Mouse (Mus musculus): ENCODE measurements around the gene Gm32742.
A peak's percentile ranks its signal among the peaks of the same experiment; 100 is the strongest.

Gene Gm32742

DNA sequence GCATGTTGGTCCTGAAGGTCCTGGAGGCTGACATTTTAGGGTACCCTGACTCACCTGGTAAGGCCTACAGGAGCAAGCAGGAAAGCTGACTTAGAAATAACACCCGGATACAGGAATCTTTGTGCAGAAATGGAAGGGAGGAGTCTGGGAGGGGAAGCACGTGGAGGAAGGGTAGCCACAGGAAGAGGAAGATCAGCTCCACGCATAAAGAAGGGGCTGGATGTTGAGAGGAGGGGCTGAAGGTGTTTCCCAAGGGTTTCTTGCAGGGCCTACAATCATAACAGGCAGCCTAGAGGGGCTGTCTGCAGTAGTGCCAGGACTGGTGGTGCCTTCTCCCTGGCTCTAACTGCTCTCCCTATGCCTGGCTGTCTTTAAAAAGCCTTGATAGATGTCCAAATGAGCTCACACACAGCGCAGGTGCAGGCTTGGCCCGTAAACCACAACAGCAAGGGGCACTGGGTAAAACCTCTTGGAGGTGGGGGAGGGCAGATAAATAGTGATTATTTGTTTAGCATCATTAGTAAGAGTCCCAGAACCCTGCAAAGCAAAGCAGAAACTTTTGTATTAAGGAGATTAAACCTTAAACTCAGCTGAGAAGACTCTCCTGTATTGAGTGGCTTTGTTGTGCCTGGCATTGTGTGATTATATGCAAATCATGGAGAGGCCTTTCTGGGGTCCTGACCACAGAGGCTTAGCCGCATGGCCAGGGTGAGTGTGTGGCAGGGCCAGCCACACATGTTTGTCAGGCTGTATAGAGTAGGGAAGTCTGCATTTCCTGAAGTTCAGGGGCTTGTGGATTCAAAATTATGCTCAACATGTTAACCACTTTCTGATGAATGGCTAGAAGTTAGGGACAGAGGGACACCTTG, at the start of gene Gm32742:
Gene Gm32742 (minus strand): TSS at position 206 of the 869 bp plus-strand sequence.
- DNase-seq (ENCODE audit: low read depth) = no peak

GRCm38 (mm10) chr9:51213729-51214237, 48.5 kb upstream of the Gm32742 start:
- no peak for DNase-seq (ENCODE audit: low read depth)

- peak; percentile 93 for DNase-seq (ENCODE audit: low read depth)
These were observed 47.9 kb upstream of the Gm32742 start, which contains the start of gene Pou2af1 for GRCm38 (mm10) chr9:51213023-51213728. Pou2af1 (plus strand) TSS chr9:51213708.

DNA sequence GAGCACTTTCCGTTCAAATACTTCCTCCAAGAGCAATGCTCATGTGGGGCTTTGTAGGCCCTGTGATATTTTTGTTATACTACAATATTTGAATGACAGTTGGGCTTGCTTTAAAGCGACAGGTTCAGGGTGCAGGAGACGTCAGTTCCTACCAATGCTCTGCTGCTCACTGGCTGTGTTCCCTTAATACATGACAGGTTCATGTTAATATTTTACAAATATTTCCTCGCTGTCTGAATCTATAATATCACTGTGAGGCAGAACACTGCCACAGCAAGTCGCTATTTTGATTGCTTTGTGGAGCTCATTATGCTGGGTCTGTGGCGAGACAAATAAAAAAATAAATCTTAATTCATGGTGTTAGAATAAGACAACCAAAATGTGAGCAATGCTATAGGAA, 45.9 kb upstream of the Gm32742 start:
- no peak for DNase-seq (ENCODE audit: low read depth)

DNA sequence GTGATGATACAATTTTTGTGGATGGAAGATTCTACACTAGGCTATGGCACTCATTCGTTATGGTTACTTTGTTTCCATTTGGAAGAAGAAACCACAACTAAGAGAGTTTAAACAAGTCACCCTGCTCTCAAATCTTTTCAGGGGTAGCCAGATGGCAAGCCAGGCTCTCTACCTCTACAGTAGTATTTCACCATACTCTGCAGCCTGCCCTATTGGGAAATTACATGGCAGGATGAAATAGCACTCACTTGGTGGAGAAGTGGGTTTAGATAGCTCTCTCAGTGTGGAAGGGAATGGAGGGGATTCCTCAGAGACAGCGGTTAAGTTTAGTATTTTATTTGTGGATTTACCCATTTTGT, 43.6 kb upstream of the Gm32742 start:
- DNase-seq (ENCODE audit: low read depth) = no peak

DNA sequence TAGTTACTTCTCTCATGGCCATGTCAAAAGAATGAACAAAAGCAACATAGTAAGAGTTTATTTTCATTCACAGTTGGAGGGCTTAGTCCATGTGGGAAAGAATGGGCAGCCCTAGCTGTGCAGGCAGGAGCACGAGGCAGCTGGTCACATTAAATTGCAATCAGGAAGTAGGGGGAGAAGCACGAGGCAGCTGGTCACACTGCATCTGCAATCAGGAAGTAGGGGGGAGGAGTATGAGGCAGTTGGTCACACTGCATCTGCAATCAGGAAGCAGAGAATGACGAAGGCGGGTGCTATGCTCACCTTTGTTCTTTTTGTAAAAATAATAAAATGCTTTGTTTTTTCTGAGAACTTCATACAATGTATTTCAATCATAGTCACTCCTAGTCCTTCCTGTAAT, 29.5 kb upstream of the Gm32742 start:
- DNase-seq (ENCODE audit: low read depth) = no peak

- no peak for DNase-seq (ENCODE audit: low read depth)
These were observed 25.3 kb upstream of the Gm32742 start for GRCm38 (mm10) chr9:51190655-51191054.

- peak; percentile 61 for DNase-seq (ENCODE audit: low read depth)
These were observed 20.6 kb upstream of the Gm32742 start for GRCm38 (mm10) chr9:51185871-51186270.

GRCm38 (mm10) chr9:51185386-51185785, 20.1 kb upstream of the Gm32742 start:
- DNase-seq (ENCODE audit: low read depth) = peak; percentile 46

GRCm38 (mm10) chr9:51182716-51183710, 17.7 kb upstream of the Gm32742 start:
- DNase-seq (ENCODE audit: low read depth) = no peak

DNA sequence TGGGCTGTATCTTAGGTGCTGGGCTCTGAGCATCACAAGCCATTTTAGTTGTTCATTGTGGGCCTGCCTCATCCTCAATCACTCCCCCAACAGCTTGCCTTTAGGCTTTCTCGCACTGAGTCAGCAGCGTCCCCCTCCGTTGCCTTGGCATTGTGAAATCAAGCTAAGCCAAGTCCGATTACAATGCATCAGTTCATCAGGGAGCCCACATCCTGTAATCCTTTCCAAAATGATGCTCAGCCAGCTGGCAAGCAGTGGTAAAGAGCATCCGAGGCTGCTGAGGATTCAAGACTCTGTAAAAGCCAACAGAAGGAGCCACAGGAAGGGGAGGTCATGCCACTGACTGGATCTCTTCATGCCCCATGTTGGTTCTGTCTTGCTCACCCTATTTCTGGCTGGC, 15.3 kb upstream of the Gm32742 start:
- no peak for DNase-seq (ENCODE audit: low read depth)

DNA sequence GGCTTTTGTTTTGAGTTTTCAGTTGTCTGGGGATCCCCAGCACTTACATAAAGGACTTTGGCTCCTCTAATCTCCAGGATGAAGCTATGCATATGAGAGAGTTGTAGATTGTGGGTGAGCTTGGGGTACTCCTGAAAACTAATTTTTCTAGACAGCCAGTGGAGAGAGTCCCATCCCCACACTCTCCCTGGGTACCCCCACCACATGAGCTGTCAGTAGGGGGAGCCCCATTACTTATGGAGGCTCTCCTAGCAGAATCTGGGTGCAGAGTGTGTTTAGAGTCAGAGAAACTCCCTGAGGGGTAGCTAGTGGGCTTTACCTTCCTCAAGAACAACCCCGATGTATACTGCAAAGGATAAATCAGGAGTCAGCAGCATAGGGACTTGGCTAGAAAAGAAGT, 13.0 kb upstream of the Gm32742 start:
- peak; percentile 41 for DNase-seq (ENCODE audit: low read depth)

DNA sequence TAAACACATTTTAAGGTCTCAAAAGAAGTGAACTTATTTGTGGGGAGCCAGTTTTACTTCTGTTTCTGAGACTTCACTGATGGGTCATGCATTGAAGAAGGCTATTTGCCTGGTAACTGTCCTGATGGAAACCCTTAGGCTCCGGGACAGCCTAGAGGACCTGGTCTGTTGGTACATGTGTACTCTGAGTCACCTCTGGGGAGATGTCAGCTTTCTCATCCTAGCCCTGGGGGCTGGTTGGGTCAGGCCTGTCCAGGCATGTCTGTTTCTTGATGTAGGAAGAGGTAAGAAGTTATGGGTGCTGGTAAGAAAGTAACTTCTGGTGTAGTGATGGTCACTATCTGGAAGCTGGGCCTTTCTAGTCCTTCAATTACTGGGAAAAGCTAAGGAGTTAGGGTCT, 10.4 kb upstream of the Gm32742 start:
- no peak for DNase-seq (ENCODE audit: low read depth)

- DNase-seq (ENCODE audit: low read depth) = no peak
These were observed 9.7 kb upstream of the Gm32742 start for GRCm38 (mm10) chr9:51174890-51175464.

- DNase-seq (ENCODE audit: low read depth) = no peak
These were observed 5.0 kb upstream of the Gm32742 start for GRCm38 (mm10) chr9:51170298-51170697.

DNA sequence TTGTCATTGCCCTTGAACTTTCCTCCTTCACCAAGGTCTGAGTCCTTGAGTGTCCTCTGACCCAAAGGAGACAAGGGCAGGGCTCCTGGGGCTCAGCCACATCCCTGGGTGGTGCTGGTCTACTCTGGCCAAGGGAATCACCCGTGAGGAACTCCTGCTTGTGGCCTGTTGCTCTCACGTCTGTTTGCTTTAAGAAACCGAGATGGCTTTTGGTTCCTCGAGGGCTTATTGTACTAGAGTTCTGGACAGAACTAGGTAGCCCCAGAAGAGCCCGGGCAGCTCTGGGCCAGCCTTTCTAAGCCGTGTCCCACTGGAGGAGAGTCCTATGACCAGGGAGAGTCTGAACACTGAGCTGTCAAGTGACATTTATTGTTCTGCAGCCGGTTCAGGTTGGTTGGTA, 3.8 kb upstream of the Gm32742 start:
- no peak for DNase-seq (ENCODE audit: low read depth)

DNA sequence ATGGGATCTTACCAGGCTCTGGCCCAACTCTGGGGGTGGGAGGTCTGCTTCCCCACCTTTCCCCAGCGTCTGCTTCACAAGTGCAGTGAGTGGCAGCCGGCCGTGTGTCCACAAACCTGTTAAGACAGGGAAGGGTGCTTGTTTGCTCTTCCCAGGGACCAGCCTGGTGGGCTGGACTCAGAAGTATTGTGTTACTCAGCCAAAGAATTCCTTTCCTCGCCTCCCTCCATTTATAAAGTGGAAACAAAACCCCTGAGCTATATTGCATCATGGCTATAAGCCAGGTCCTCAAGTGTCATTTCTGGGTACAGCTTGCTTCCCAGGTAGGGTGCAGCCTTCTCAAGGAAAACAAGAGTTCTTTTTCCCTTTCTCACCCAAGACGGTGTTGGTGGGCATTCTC, 3.4 kb upstream of the Gm32742 start:
- no peak for DNase-seq (ENCODE audit: low read depth)

- DNase-seq (ENCODE audit: low read depth) = no peak
These were observed 2.6 kb upstream of the Gm32742 start for GRCm38 (mm10) chr9:51167954-51168353.

GRCm38 (mm10) chr9:51163989-51164388, 1.3 kb downstream of the Gm32742 start:
- DNase-seq (ENCODE audit: low read depth) = no peak

GRCm38 (mm10) chr9:51161771-51162388, 3.4 kb downstream of the Gm32742 start:
- DNase-seq (ENCODE audit: low read depth) = peak; percentile 86

All from naive thymus-derived CD4-positive, alpha-beta T cell, adult 2 months (primary cell).